Mouse (Mus musculus) embryonic facial prominence, embryonic 13.5 days (tissue): Measurements from ENCODE around the gene Ssu72. TPM values are rescaled to one million over a fixed set of nuclear protein-coding genes. Genes with fewer than 3 reads are reported as not detected.
"Not testable (repeated sequence)": the region's sequence is repeated elsewhere in the genome, so short reads cannot be mapped to it uniquely, and the experiment has no call there.

Experiments used
- ATAC-seq: fragments of 200-750 bp; cut with Nextera tagmentation; 2 replicates; pipeline ENCODE4 v1.8.0; 2017; ENCODE audit warnings: low read depth; ENCODE audit not compliant: insufficient number of reproducible peaks, insufficient read depth, low FRiP score, low TSS enrichment
- H3K27ac ChIP-seq: fragments of 300-500 bp; sonication (generic); 2 replicates; pipeline ENCODE4 v1.5.1; 2015; ENCODE audit warnings: moderate library complexity, mild to moderate bottlenecking, inconsistent platforms
- H3K27me3 ChIP-seq: fragments of 300-500 bp; sonication (generic); 2 replicates; pipeline ENCODE4 v1.6.1; 2015; ENCODE audit warnings: mild to moderate bottlenecking, inconsistent platforms
- H3K36me3 ChIP-seq: fragments of 300-500 bp; sonication (generic); 2 replicates; pipeline ENCODE4 v1.6.1; 2015; ENCODE audit warnings: mild to moderate bottlenecking, inconsistent platforms
- H3K4me1 ChIP-seq: fragments of 300-500 bp; sonication (generic); 2 replicates; pipeline ENCODE4 v1.6.1; 2015; ENCODE audit warnings: inconsistent platforms
- H3K4me2 ChIP-seq: fragments of 300-500 bp; sonication (generic); 2 replicates; pipeline ENCODE4 v1.6.1; 2015; ENCODE audit warnings: moderate library complexity, mild to moderate bottlenecking, inconsistent platforms
- H3K4me3 ChIP-seq: fragments of 300-500 bp; sonication (generic); 2 replicates; pipeline ENCODE4 v1.5.1; 2015; ENCODE audit warnings: mild to moderate bottlenecking, inconsistent platforms
- H3K9ac ChIP-seq: fragments of 300-500 bp; sonication (generic); 2 replicates; pipeline ENCODE4 v1.6.1; 2015; ENCODE audit warnings: mild to moderate bottlenecking, inconsistent platforms
- H3K9me3 ChIP-seq: fragments of 300-500 bp; sonication (generic); 2 replicates; pipeline ENCODE4 v1.6.1; 2016; ENCODE audit warnings: inconsistent platforms
- WGBS: fragments of 180-500 bp; shearing (Covaris S2); methylation state at CpG from one replicate; pipeline ENCODE4 v1.1.7; 2015; ENCODE audit warnings: mixed read lengths; 5-methylcytosine and 5-hydroxymethylcytosine counted together
- polyA plus RNA-seq: library from polyadenylated mRNA; unstranded; fragments of >200 nt; fragmentation: Nextera tagmentation; extraction: Ambion mirVana; gene quantifications from 2 replicates; pipeline ENCODE4 v1.2.1, GENCODE M21; 2015

Ssu72 gene
- polyA plus RNA-seq, 1 experiment from 2014 or later = 136 TPM

DNA sequence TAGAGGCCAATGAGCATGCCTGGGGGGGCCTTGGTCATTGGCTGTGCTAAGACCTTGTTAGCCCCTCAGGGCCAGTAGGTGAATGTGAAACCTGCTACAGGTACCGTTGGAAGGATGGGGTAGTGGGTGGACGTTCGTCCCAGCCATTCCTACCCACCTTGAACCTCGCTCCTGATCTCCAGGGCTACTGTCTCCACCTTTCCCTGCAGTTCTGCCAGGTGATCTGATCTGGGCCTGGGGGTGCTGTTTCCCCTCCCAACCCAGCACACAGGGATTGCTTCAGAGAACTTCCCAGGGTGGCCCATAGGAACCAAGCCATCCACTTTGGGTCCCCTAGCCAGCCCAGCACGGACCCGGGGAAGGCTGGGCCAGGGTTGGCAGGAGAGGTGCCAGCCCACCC lies 34.6 kb downstream of the Ssu72 start:
- H3K27me3 ChIP-seq = no peaks in the 10 kb centered on the region
- H3K4me2 ChIP-seq = no peak overlapping the region
- ATAC-seq = no peak
- WGBS = 88% methylated on average over 6 of the region's 6 CpGs
- no peak overlapping the region for H3K4me3 ChIP-seq
- peaks cover 58% of the 10 kb centered on the region for H3K36me3 ChIP-seq
- H3K27ac ChIP-seq = no peak overlapping the region
- no peaks in the 10 kb centered on the region for H3K9me3 ChIP-seq
- H3K4me1 ChIP-seq = peaks cover 28% of the 10 kb centered on the region
- no peak overlapping the region for H3K9ac ChIP-seq

GRCm38 (mm10) chr4:155739741-155740636 lies 35.4 kb downstream of the Ssu72 start:
- Histone ChIP-seq H3K9ac (no peak overlapping the region; the same call in 1 of the 2 replicates), H3K27me3 (no peaks in the 10 kb centered on the region), H3K4me2 (no peak overlapping the region), H3K4me3 (no peak overlapping the region), H3K9me3 (no peaks in the 10 kb centered on the region), H3K4me1 (peaks cover 27% of the 10 kb centered on the region), H3K27ac (no peak overlapping the region), H3K36me3 (peaks cover 66% of the 10 kb centered on the region)
- WGBS = 87% methylated on average over 37 of the region's 37 CpGs
- no peak for ATAC-seq

DNA sequence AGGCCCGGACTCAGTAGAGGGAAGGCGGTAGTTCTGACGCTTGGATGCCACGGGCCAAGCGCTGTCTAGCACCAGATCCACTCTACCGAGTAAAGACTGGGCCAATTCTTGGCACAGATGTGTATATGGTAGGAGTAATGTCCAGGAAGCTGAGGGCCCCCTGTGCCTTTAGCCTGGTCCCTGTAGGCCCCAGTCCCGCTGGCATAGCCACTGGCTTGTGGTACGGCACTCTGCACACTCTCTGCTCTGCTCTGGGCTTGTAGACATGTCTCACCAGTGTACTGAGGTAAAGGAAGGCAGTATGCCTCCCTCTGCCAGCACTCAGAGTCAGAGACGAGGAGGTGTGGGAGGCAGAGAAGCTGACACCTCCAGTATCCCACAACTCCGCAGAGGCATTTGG lies 36.1 kb downstream of the Ssu72 start:
- 91% methylated on average over 10 of the region's 10 CpGs for WGBS
- Histone ChIP-seq H3K36me3 (peaks cover 73% of the 10 kb centered on the region), H3K4me1 (peaks cover 23% of the 10 kb centered on the region)
- not testable (repeated sequence) for H3K9me3 ChIP-seq, ATAC-seq, H3K9ac ChIP-seq, H3K4me3 ChIP-seq, H3K27ac ChIP-seq, H3K27me3 ChIP-seq, H3K4me2 ChIP-seq

GRCm38 (mm10) chr4:155742684-155743083 lies 38.1 kb downstream of the Ssu72 start:
- Histone ChIP-seq H3K9me3 (no peaks in the 10 kb centered on the region), H3K27me3 (no peaks in the 10 kb centered on the region), H3K36me3 (peaks cover 85% of the 10 kb centered on the region), H3K9ac (no peak overlapping the region), H3K4me3 (no peak overlapping the region), H3K27ac (no peak overlapping the region), H3K4me2 (no peak overlapping the region), H3K4me1 (peaks cover 7% of the 10 kb centered on the region; the same call in 1 of the 2 replicates)
- ATAC-seq = no peak
- WGBS = 92% methylated on average over 5 of the region's 5 CpGs

- H3K9me3 ChIP-seq = no peaks in the 10 kb centered on the region
- H3K27me3 ChIP-seq = no peaks in the 10 kb centered on the region
- H3K36me3 ChIP-seq = peaks cover 99% of the 10 kb centered on the region
- no peaks in the 10 kb centered on the region for H3K4me1 ChIP-seq
- WGBS = 91% methylated on average over 8 of the region's 8 CpGs
- H3K9ac ChIP-seq = no peak overlapping the region
- no peak overlapping the region for H3K27ac ChIP-seq
- H3K4me2 ChIP-seq = no peak overlapping the region
- no peak for ATAC-seq
- H3K4me3 ChIP-seq = no peak overlapping the region
Observed at GRCm38 (mm10) chr4:155744474-155744873, 39.9 kb downstream of the Ssu72 start.

- Histone ChIP-seq H3K9me3 (no peaks in the 10 kb centered on the region), H3K27me3 (no peaks in the 10 kb centered on the region), H3K9ac (no peak overlapping the region), H3K4me2 (no peak overlapping the region), H3K4me1 (no peaks in the 10 kb centered on the region), H3K27ac (no peak overlapping the region), H3K4me3 (no peak overlapping the region), H3K36me3 (peaks cover 99% of the 10 kb centered on the region)
- 91% methylated on average over 5 of the region's 5 CpGs for WGBS
- no peak for ATAC-seq
Observed at GRCm38 (mm10) chr4:155745136-155745535, 40.5 kb downstream of the Ssu72 start.

- ATAC-seq = no peak
- no peaks in the 10 kb centered on the region for H3K27me3 ChIP-seq
- no peaks in the 10 kb centered on the region for H3K4me1 ChIP-seq
- peaks cover 99% of the 10 kb centered on the region for H3K36me3 ChIP-seq
- H3K4me3 ChIP-seq = no peak overlapping the region
- no peak overlapping the region for H3K27ac ChIP-seq
- no peak overlapping the region for H3K4me2 ChIP-seq
- no peaks in the 10 kb centered on the region for H3K9me3 ChIP-seq
- 86% methylated on average over 8 of the region's 8 CpGs for WGBS
- H3K9ac ChIP-seq = no peak overlapping the region
Observed at GRCm38 (mm10) chr4:155746036-155746548, 41.5 kb downstream of the Ssu72 start.

GRCm38 (mm10) chr4:155746575-155747490 lies 42.2 kb downstream of the Ssu72 start:
- ATAC-seq = no peak
- WGBS = 87% methylated on average over 17 of the region's 17 CpGs
- Histone ChIP-seq H3K4me1 (no peaks in the 10 kb centered on the region), H3K4me3 (no peak overlapping the region), H3K27ac (no peak overlapping the region), H3K4me2 (no peak overlapping the region), H3K9ac (no peak overlapping the region), H3K9me3 (no peaks in the 10 kb centered on the region), H3K36me3 (peaks cover 99% of the 10 kb centered on the region), H3K27me3 (no peaks in the 10 kb centered on the region)

GRCm38 (mm10) chr4:155757011-155757410 lies 52.4 kb downstream of the Ssu72 start:
- ATAC-seq = no peak
- Histone ChIP-seq H3K27me3 (no peaks in the 10 kb centered on the region), H3K9ac (no peak overlapping the region), H3K4me3 (no peak overlapping the region), H3K27ac (no peak overlapping the region), H3K9me3 (no peaks in the 10 kb centered on the region), H3K4me2 (no peak overlapping the region), H3K36me3 (peaks cover 53% of the 10 kb centered on the region), H3K4me1 (peaks cover 22% of the 10 kb centered on the region)
- WGBS = 93% methylated on average over 12 of the region's 12 CpGs

DNA sequence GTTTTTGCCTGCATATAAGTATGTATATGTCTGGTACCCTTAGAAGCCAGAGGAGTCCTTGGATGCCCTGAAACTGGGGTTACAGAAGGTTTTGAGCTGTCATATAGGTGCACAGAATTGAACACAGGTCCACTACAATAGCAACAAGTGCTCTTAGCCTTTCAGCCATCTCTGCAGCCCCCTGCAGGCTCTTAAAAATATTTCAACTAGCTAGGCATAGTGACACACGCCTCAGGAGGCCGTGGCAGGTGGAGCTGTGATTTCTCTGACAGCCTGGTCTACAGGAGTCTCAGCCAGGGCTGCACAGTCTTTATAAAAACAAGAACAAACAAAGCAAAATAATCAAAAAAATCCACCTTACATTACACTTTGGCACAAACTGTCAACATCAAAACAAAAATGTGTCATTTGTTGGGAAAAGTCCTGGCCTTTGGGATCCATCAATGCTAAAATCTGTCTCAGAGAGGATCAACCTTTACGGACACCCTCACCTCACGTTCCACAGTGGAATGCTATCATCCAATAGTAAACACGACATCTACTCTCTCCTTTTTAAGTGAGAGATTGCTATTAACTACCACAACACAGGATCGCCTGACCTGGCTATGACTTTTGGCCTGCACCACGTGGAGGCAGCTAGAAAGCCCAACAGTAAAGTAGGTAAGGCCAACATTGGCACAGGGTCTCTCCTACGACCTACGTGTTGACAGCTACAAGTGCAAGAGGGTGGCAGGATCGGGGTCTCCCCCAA lies 55.4 kb downstream of the Ssu72 start:
- H3K9ac ChIP-seq = peak overlapping the region; percentile 88
- peak overlapping the region; percentile 91 for H3K4me3 ChIP-seq
- whole genome bisulfite sequencing = 2% methylated on average over 10 of the region's 10 CpGs

More for the DNA sequence above, 55.4 kb downstream of the Ssu72 start:
- Histone ChIP-seq H3K36me3 (peaks cover 25% of the 10 kb centered on the region), H3K27ac (no peak overlapping the region), H3K9me3 (no peaks in the 10 kb centered on the region), H3K4me1 (peaks cover 22% of the 10 kb centered on the region), H3K27me3 (no peaks in the 10 kb centered on the region), H3K4me2 (peak overlapping the region; percentile 97)
- no peak for ATAC-seq
